8 mouse cellular contexts compared by ENCODE assay signal in the genomic region with DNA sequence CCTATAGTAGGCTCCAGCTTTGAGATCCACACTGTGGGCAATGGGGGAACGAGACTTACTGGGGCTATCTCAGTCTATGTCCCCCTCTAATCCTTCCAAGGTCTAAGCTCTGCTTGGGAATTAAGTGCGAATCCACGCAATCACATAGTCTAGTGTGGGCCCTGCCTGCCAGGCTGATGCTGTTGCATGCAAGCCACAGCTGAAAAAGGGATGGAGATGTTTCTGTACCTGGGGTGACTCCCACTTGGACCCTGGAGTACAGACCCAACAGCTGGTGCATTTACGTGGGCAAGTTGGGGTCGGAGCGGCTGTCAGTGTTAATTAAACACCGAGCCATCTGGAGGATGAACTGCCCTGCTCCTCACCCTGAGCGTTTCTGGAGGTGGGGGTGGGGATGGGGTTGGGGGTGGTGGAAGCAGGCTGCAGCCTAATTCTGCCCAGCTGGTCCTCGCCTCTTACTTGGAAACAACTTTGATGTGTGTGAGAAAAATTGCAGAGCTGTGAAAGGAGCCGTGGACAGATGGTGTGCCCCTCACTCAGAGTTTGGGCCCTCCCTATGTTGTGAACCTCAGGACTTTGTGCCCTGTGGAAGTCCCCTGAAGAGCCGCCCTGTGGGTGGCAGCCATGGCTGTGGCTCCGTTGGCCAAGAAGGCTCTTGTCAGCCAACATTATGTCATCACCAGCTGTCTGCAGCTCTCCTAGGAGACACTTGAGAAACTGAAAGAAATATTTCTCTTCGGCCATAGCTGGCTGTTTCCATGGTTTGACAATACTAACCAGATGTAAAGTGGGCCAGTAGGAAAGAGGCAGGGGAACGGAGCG. TPM values are rescaled to one million over a fixed set of nuclear protein-coding genes. Genes with fewer than 3 reads are reported as not detected.
A peak's percentile ranks its signal among the peaks of the same experiment; 100 is the strongest.
DNase-seq lines count a peak whose midpoint lies in the region; ATAC-seq and TF ChIP-seq lines count a peak whose summit lies in the region.

No protein-coding gene starts in this region.

- peaks cover 6% of the 10 kb centered on the region; the same call in 1 of the 2 replicates for H3K9me3 ChIP-seq in forebrain, embryonic 13.5 days (replicated peaks)
- 0 out of 2 replicates have a peak, but pooled peaks cover 3% of the 10 kb centered on the region for H3K9me3 ChIP-seq in lung, embryonic 15.5 days

- no peaks in the 10 kb centered on the region for H3K27me3 ChIP-seq in forebrain, embryonic 13.5 days
- H3K27me3 ChIP-seq in lung, embryonic 15.5 days, result 0 out of 2 replicates have a peak, but pooled peaks cover 4% of the 10 kb centered on the region

- H3K36me3 ChIP-seq in forebrain, embryonic 13.5 days (ENCODE audit: poor library complexity, severe bottlenecking), result no peaks in the 10 kb centered on the region
- H3K36me3 ChIP-seq in lung, embryonic 15.5 days, result no peaks in the 10 kb centered on the region

- TF ChIP-seq CTCF in lung, adult 2 months (IDR thresholded peaks at IDR 0.05; ENCODE audit: insufficient read depth, low read length), result no peak

- TF ChIP-seq POLR2A in lung, adult 2 months (IDR thresholded peaks at IDR 0.05; ENCODE audit: borderline replicate concordance, extremely low read depth, low read depth, low read length), result no peak

- WGBS in lung, adult 2 months, result 55% methylated on average over 15 of the region's 15 CpGs
- 64% methylated on average over 15 of the region's 15 CpGs for WGBS in forebrain, embryonic 13.5 days
- WGBS in lung, embryonic 15.5 days, result 36% methylated on average over 15 of the region's 15 CpGs

- peak; percentile 90 for ATAC-seq in forebrain, embryonic 13.5 days
- peak; percentile 85 for ATAC-seq in lung, embryonic 15.5 days (ENCODE audit: borderline replicate concordance, extremely low read depth, low FRiP score, low TSS enrichment)
- no peak for ATAC-seq in CD4-positive, CD25-positive, alpha-beta regulatory T cell, adult 4 months

- no peak overlapping the region for H3K4me2 ChIP-seq in forebrain, embryonic 13.5 days
- H3K4me2 ChIP-seq in lung, embryonic 15.5 days, result peak overlapping the region; percentile 25; the same call in 1 of the 2 replicates

- H3K4me1 ChIP-seq in lung, adult 2 months (ENCODE audit: control insufficient read depth, insufficient read depth, low read length), result peaks cover 4% of the 10 kb centered on the region
- H3K4me1 ChIP-seq in forebrain, embryonic 13.5 days, result peaks cover 8% of the 10 kb centered on the region; the same call in 1 of the 2 replicates
- H3K4me1 ChIP-seq in lung, embryonic 15.5 days, result peaks cover 24% of the 10 kb centered on the region; the same call in 1 of the 2 replicates

- no peak overlapping the region for H3K4me3 ChIP-seq in lung, adult 2 months (replicated peaks; ENCODE audit: extremely low read depth, low read depth, low read length)
- no peak overlapping the region for H3K4me3 ChIP-seq in forebrain, embryonic 13.5 days
- no peak overlapping the region for H3K4me3 ChIP-seq in lung, embryonic 15.5 days

- peak; percentile 25 to 57 for DNase-seq in lung, adult 18-20 months
- DNase-seq in lung, adult 2 months, result no peak
- peak; percentile 49 for DNase-seq in heart, postnatal 4 days
- DNase-seq in right cerebral cortex, adult 2 months (ENCODE audit: low spot score in 2 of 2), result peak; percentile 47 to 48
- no peak for DNase-seq in spleen, postnatal 14 days (ENCODE audit: low spot score in 2 of 2)

- H3K9ac ChIP-seq in forebrain, embryonic 13.5 days, result no peak overlapping the region
- H3K9ac ChIP-seq in lung, embryonic 15.5 days, result no peak overlapping the region

- no peak overlapping the region; the same call in 1 of the 2 replicates for H3K27ac ChIP-seq in forebrain, embryonic 13.5 days
- peak overlapping the region; percentile 66 for H3K27ac ChIP-seq in lung, embryonic 15.5 days

RNA-seq across cellular contexts. Expression of gene Fam174b, which starts 24.0 kb away (rescaled TPM):
- 135 and 156 TPM in 2 replicates for polyA plus RNA-seq in lung, adult 2 months (2012; rRNA removed)
- 15.9 and 16.7 TPM in 2 replicates for polyA plus RNA-seq in forebrain, embryonic 13.5 days (2015; fragmentation: Nextera tagmentation; extraction: Ambion mirVana)
- 100 to 1,000 TPM; 112 to 113 TPM for total RNA-seq in heart, postnatal 4 days (2021)
- polyA plus RNA-seq in lung, embryonic 15.5 days (2015; fragmentation: Nextera tagmentation; extraction: Ambion mirVana), result 83.7 and 84.4 TPM in 2 replicates
- polyA plus RNA-seq in CD4-positive, CD25-positive, alpha-beta regulatory T cell, adult 4 months (2017; shearing (Covaris generic)), result under 1 TPM; 0.94 to 0.95 TPM

Comparison
In these comparisons a context has a peak if more than half of its experiments do, and no peak if none do; other contexts are left out.
1. DNase-seq: peak in lung, adult 18-20 months (2 of 2), heart, postnatal 4 days (single experiment) and right cerebral cortex, adult 2 months (2 of 2); none in lung, adult 2 months (single experiment) and spleen, postnatal 14 days (0 of 2).